Mouse (Mus musculus): ENCODE measurements around the gene Atg16l2.

Atg16l2 gene

DNA sequence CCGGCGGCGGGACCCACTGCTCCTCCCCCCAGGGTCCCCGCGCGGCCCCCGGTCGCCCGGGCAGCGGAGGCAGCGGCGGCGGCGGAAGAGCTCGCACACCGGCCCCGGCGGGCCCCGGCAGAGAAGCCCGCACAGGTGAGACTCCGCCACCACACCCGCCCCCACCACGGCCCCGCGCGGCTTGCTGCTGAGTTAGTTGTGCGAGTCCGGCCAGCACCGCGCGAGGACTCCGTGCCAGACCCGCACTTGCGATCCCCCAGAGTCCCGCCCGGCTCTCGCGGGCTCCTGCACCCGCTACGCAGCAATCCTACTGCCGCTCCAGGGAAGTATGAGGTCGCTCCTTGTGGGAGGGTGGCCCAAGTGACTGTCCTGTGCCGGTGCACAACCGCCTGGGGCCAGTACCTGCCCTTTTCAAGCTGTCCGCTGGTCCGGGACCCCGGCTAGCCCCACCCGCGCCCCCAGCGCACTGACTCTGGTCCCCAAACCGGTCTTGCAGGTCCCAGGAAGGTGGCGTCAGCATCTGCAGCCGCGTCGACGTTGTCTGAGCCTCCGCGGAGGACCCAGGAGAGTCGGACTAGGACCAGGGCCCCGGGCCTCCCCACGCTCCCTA, 19.3 kb upstream of the Atg16l2 start:
- peak; percentile 46 for DNase-seq (ENCODE audit: low spot score)

DNA sequence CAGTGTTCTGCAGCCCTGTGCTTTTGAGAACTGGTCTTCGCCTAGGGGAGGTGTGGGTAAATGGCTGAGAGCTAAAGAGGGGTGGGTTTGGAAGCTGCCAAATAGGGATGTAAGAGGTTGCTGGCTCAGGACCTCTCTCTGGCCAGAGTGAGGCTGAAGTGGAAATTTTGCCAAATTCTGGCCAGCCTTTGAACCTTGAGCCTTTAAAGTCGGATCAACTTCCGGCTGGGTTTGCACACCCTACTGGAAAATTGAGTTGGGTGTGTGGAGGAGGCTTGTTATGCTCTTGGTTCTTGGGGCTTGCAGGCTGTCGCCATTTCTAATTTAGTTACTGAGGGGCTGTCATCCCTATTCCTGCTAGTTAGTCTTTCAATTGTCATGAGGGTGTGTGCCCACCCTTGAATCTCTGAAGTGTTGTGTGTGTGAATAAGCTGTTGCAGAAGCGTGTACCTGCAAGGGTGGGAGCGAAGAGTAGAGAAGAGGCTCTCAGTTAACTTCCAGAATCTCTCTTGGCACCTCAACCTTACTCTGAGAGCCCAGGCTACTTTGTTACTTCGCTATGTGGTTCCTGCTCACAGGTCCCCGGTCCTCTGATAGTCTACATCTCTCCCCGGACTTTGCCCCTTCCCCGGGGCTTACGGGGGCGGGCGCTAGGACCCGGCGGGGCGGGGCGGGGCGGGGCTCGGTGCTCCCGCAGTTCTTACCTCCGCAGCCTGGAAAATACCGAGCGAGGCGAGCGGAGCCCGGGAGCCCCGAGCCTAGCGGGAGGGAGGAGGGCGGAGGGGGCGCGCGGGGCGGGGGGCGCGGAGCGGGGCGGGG, 18.6 kb upstream of the Atg16l2 start:
- DNase-seq (ENCODE audit: low spot score) = peak; percentile 68

DNA sequence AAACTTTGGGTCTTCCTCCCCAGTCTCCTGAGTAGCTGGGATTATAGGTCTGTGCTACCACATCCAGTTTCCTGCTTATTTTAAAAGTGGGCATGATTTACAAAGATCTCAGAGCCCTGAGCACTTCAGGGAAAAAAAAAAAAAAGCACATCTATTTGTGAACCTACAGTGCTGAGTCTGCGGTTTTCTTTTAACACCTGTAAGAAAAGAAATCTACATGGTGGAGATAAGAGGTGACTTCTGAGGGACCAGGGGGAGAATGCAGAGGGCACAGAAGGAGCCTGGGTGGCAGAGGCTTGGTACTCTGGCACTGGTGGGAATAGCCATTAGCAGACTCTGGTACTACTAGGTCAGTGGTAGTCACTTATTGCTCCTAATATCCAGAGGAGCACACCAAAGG, 17.7 kb upstream of the Atg16l2 start:
- DNase-seq (ENCODE audit: low spot score) = no peak

DNA sequence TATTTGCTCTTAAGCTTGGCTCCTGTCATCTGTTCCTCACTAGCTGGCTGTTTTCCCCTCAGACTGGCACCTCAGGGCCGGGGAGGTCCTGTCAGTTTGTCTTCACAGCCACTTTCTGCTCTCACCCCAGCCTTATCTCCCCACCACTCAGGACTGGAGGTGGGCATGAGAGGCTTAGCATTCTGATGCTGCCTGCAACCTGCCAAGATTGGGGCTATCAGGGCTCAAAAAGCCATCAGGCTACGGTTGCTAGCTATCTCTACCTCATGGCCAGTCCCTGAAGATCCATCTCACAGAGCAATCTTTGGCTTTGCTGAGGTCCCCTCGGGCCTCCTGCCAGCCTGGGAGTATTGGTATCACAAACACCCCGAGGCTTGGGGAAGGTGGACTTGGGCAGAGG, 16.8 kb upstream of the Atg16l2 start:
- no peak for DNase-seq (ENCODE audit: low spot score)

DNA sequence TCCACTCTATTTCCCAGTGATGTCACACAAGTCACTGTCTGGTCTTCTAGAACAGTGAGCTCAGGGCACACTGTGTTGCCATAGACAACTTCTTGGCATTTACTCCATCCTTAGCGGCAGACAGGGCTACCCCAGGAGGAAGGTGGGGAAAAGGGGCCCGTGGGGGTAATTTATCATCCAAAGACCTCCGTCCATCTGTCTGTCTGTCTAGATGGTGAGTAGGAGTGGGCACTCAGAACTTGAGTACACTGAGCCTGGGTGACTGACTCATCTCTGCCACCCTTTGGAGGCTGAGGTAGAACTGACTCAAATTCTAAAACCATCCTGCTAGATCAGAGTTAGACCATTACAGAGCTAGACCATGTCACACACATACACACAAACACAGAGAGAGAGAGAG, 15.0 kb upstream of the Atg16l2 start, which contains the start of gene Stard10:
Stard10 (plus strand) TSS at position 73 of the 400 bp plus-strand sequence.
- no peak for DNase-seq (ENCODE audit: low spot score)

DNA sequence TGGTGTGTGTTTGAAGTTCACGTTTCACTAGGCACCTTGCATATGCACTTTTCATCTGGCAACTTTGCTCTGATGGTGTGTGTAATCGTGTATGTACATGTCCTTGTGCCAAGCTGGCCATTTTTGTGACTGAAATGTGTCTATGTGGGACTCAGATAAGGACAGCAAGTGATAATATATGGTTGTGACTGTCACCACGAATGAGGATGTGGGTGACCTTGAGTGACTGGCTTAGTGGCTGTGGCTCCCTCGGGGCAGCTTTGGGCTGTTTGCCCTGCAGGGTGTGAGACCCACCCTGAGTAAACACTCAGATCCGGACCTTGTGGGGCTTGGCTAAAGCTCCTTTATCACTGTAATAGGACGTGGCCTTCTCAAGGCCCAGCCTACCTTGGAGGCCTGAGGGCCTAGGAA, 14.5 kb upstream of the Atg16l2 start:
- DNase-seq (ENCODE audit: low spot score) = no peak

DNA sequence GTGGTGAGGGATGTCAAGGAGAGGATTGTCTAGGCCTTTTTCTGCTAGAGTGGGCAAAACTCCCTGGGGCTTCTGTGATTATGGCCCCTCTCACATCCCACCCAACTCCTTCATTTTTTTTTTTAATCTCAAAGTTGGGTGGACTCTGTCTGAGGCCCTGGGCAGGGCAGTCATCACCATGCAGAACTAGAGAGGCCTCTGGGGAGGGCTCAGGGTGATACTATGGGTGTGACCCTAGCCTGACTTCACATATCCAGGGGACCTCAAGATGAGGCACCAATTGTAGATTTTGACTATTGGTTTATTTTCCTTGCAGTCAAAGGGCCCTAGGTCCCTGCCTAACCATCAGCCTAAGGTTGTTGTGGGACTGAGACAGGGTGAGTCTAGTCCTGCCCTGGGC, 13.6 kb upstream of the Atg16l2 start:
- DNase-seq (ENCODE audit: low spot score) = no peak

DNA sequence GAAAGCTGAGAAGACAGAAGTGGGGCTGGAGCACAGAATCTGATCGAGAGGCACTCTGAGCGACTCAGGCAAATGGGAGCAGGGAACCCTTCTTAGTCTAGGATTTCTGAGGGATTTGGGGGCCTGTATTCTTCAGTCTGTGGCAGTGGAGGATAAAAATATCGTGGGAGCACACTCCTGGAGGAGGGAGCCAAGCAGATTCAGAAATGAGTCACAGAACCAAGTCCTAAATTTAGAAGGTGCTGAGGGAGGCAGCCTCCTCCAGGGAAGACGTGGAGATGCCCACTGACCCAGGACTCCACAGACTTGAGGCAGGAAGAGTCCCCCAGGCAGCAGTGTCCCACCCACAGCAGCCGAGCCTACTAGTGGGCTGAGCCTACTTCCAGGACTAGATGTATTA, 12.3 kb upstream of the Atg16l2 start:
- DNase-seq (ENCODE audit: low spot score) = no peak

DNA sequence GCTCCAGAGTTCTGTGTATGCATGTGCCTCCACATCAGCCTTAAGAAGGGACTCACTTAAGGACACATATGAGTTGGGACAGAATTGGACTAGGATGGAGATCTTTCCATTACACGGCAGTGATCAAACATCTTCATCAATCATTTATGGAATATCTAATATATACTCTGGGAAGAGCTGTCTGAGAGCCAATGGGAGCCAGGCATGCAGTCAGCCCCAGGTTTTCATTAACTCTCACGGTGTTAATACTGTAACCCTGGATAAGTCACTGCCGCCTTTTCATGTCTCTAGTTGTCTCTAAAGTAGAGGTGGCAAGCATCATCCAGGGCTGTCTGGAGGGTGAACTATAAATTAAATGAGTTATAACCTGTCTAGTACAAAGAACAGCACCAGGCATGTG, 11.0 kb upstream of the Atg16l2 start:
- DNase-seq (ENCODE audit: low spot score) = no peak

DNA sequence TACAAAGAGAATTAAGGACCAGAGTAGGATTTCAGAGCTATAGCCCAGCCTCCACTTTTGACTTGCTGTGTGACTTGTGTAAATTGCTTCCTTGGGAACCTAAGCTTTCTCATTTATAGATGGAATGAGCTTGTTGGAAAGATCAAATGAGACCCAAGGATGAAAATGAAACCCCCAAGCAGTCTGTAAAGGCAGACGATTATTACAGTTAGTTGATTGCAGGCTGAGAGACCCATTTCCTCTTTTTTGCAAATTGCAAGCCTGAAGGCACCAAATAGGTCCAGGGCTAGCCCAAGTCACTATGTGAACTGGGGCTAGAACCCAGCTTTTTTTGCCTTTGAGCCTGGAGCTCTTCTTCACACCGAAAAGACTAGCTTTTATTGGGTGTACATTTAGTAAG, 9.0 kb upstream of the Atg16l2 start:
- DNase-seq (ENCODE audit: low spot score) = no peak

DNA sequence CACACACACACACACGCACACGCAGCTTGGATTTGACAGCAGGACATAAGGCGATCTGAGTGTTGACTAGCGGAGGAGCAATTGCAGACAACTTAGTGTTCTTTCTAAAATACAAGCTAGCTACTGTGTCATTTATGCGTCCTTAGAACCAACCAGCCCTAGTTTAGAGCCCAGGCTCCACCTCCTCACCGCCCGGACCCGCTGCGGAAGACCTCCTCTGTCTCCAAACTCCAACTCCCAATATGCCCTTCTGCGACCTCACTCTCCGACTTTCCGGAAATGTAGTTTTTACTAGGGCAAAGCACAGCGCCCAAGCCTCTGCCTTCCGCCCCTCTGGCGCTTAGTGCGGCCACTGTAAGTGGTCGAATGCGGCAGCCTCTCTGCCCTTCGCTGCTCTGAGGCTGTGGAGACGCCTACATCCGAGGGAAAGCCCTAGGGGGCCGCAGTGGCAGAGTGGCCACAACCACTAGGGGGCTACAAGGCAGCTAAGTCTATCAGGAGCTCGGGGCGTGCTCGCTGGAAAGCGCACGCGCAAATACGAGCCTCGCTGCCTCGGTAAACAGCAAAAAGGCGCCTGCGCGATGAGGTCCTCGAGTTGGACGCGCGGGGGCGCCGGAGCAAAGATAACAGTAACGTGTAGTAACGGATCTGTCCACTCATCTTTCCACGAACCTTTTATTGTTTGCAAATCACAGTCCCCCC, 8.4 kb upstream of the Atg16l2 start:
- peak; percentile 100 for DNase-seq (ENCODE audit: low spot score)

DNA sequence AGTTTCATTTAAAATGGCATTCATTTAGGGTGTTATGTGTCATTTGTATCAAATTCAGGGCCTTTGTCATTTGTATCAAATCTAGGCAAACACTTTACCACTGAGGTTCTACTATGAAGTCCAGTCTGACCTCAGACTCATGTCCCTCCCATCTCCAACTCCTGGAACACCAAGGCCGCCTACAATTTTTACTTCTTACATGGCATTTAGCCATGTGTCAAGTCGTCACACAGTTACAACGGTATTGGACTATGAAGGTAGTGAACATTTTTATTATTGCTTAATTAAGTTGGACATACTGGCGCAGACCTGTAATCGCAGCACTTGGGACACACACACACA, 7.9 kb upstream of the Atg16l2 start:
- no peak for DNase-seq (ENCODE audit: low spot score)

DNA sequence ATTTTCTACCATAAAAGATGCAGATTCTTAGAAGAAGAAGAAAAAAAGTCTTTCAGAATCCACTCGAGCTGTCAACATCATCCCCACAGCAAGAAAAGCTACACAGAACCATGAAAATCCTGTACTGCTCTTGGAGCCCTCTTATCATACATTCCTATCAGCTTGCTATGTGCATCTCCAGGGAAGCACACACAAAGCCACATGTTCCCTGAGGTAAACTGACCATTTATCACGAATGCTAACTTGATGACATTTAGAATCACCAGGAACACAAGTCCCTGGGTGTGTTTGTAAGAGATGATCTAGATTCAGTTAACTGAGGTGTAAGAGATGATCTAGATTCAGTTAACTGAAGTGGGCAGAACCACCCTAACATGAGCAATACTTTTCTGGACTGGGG, 4.8 kb upstream of the Atg16l2 start:
- no peak for DNase-seq (ENCODE audit: low spot score)

DNA sequence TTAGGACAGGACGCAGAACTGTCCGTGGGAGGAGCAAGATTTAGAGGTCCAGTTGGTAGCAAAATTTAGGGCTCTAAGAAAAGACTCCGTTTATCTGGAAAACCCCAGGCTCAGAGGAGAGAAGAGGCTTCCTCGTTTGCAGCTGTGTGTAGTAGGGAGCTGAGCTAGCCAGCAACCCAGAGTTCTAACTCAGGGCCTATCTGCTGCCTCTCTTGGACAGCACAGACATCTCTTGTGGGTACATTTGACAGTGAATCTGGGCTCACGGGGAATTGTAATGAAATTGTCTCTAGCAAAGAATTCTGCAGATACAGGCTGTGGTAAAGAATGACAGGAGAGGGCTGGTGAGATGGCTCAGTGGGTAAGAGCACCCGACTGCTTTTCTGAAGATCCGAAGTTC, 640 bp upstream of the Atg16l2 start:
- no peak for DNase-seq (ENCODE audit: low spot score)

DNA sequence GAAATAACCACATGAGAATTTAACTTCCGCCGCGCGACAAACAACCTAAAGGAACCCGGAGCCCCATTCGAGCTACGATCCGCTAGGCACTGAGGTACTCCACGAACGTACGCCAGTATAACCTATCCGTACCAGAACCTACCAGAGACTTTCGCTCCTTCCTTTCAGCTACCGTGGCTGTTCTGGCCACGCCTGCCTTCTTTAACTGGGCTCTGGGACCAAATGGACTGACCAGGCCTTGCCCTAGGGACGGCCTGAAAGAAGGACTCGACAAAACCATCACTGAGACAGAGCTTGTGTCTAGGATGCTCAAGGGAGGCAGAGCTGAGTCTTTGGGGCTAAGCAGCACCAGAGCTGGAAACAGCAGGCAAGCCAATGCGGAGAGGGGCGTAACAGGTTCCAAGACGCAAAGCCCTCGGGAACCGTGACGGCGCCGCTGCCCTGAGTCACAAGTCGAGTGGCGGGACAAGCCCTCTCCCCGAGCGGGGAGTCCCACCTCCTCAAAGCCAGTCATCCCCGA, 630 bp downstream of the Atg16l2 start:
- no peak for DNase-seq (ENCODE audit: low spot score)

DNA sequence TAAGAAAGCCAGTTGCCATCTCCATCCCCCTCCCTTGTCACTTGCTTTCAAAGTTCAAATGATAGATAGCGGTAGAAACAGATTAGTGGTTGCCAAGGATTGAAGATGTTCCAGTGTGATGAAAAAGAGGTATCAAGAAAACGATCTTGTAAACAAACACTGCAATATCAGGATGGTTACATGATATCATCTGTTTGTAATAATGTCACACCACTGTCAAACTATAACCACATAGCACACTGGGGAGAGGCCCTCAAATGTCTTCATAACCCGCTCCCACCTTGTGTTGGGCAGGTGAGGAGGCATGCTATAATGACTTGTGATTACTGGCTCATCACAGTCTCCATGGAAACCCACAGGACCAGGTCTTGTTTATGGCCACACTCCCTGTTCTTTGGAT, 3.7 kb downstream of the Atg16l2 start:
- no peak for DNase-seq (ENCODE audit: low spot score)

DNA sequence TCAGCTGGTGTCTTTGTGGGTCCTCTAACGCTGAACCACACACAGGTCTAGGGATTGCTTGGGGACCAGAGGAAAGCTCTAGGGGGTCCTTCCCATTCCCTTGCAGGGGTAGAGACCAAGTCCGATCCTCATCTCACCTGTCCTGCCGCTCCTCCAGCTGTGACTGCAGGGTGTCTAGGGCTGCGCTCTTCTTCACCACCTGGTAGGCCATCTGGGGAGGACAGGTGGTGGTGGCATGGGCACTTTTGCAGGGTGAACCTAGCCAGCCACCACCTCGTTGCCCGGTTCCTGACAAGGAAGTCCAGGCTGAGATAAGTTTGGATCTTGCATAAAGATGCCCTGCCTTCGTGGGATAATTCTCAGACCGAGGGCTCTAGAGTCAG, 5.0 kb downstream of the Atg16l2 start:
- DNase-seq (ENCODE audit: low spot score) = no peak

DNA sequence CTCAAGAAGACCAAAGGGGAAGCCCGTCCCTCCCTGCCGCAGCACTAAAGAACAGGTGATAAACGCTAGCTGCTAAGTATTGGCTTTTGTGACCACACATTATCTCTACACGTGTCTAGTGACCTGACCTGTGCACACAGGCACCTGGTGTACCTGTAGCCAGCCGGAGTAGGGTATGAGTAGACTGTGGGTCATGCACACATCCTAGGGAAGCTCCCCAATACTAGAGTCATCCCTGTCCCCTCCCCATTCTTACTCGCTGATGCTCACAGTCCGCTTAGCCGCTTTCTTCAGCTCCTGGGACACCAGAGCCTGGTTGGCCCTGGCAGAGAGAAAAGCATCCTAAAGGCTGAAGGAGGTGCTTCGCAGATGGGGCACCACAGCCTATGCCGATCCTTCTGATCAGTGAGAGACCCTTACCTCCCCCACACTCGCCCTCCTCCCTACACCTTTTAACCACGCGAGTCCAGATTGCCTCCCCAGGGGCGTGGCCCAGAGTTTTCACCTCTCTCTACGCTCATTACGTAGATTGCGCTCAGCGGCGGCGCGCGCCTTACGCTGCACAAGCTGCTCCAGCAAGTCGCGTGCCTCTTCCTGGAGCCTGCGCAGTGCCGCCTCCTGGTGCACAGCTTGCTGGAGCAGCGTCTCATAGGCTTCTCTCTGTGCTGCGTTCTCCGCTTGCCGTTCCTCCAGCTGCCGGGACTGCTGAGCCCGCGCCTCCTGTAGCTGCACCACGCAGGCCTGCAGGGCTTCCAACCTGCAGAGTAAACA, 5.6 kb downstream of the Atg16l2 start:
- DNase-seq (ENCODE audit: low spot score) = peak; percentile 91

DNA sequence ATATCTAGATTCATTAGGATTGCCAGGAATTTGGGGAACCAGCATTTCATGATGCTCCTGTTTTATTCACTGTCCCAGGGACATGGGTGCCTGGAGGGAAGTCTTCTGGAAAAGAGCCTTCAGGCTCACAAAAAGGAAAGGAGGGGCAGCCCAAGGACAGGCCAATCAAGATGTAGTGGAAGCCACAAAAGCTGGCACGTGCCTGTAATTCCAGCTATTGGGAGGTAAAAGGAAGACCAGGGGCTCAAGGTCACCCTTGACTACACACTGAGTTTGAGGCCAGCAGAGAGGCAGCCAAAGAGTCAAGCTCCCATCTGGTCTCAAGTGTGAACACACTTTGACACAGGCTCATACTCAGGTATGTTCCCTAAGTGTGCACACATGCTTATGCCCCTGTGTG, 6.6 kb downstream of the Atg16l2 start:
- DNase-seq (ENCODE audit: low spot score) = no peak

DNA sequence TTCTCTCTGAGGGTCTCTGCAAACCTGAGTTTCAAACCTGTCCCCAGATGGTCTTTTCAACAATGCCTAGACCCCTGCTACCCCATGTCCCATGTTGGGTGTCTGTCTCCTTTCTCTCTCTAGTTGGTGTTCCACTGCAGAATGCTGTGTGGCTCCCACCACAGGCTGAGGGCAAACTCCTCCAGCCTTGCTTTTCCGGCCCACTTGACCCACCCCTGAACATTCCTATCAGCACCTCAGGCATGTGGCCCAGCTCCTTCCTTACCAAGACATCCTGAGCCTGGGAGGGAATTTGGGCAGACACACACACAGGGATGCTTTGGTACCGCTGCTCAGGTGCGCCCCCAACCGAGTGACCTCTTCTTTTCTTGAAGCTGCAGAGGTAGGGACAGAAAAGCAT, 8.4 kb downstream of the Atg16l2 start:
- no peak for DNase-seq (ENCODE audit: low spot score)

DNA sequence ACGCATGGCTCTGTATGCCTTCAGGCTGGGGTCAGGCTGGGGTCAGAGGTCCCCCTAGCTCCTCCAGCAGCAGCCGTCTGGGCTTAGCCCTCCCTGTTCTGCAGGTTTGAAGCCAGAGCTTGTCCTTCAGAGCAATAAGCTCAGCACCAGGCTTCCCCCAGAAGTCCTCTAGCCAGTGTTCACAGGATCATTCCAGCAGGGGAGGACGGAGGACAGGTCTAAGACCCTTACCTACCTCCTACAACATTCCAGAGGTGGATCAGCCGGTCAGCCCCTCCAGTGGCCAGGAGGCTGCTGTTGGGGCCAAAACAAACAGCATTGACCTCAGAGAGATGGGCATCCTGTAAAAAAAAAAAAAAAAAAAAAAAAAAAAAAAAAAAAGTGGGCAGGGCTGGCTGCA, 8.9 kb downstream of the Atg16l2 start:
- no peak for DNase-seq (ENCODE audit: low spot score)

DNA sequence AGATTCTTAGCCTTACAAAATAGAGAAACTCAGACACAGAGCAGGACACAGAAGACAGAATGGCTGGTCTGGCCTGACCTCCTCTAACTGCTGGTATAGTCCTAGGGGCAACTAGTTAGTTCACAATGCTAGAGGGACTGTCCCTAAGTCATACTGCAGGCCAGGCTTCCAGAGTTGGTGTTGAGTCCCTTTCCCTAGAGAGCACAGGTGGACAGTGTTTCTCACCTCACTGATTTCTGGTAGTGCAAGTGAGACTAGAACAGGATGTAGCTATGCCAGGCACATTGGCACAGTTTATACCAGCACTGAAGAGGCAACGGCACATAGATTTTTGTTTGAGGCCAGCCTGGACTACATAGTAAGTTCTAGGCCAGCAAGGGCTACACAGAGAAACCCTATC, 9.4 kb downstream of the Atg16l2 start:
- no peak for DNase-seq (ENCODE audit: low spot score)
